Mouse (Mus musculus): Measurements from ENCODE around the gene Cnn2. TPM values are rescaled to one million over a fixed set of nuclear protein-coding genes. Genes with fewer than 3 reads are reported as not detected.

The Cnn2 gene
- polyA plus RNA-seq, 1 experiment from 2014 or later, result 40.0 TPM

DNA sequence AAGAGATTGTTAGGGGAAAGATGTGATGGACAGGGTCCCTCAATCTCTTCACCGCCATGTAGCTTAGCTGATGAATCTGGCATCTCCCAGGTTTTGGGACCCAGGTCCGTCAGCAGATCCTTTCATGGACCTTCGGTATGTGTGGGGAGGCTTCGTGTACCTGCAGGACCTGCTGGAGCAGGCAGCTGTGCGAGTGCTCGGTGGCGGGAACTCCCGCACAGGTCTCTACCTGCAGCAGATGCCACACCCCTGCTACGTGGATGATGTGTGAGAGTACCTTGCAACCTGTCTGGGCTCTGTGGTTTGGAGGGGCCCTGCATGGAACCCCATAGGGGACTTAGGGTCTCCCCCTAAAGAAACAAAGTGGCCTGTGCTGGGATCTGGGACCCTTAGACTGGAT lies 13.6 kb downstream of the Cnn2 start:
- DNase-seq (ENCODE audit: low spot score) (no peak), ATAC-seq (no peak)
- Histone ChIP-seq H3K4me3 (ENCODE audit: low read depth, low read length) (no peak overlapping the region), H3K27me3 (replicated peaks; ENCODE audit: control insufficient read depth, insufficient read depth, low read length) (peaks cover 20% of the 10 kb centered on the region), H3K9me3 (replicated peaks; ENCODE audit: control insufficient read depth, low read length) (no peaks in the 10 kb centered on the region), H3K27ac (ENCODE audit: low read depth, low read length) (no peak overlapping the region), H3K9ac (ENCODE audit: low read length) (no peak overlapping the region), H3K4me2 (ENCODE audit: low read length) (no peak overlapping the region), H3K4me1 (ENCODE audit: control insufficient read depth, insufficient read depth, low read length) (peaks cover 4% of the 10 kb centered on the region; the same call in 1 of the 2 replicates), H3K36me3 (ENCODE audit: control insufficient read depth, insufficient read depth, low read length) (no peaks in the 10 kb centered on the region)
- 77% methylated on average over 9 of the region's 9 CpGs for WGBS

DNA sequence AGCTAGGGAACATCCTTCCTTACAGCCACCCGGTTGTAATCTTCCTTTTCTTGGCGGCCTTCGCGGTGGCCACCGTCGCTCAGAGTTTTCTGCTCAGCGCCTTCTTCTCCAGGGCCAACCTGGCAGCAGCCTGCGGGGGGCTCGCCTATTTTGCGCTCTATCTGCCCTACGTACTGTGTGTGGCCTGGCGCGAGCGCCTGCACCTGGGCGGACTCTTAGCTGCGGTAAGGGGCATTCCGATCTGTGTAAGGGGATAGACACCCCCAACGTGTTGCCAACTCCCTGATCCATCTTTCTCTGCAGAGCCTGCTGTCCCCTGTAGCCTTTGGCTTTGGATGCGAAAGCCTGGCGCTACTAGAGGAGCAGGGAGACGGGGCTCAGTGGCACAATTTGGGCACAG lies 14.4 kb downstream of the Cnn2 start:
- Histone ChIP-seq H3K27me3 (replicated peaks; ENCODE audit: control insufficient read depth, insufficient read depth, low read length) (peaks cover 20% of the 10 kb centered on the region), H3K36me3 (ENCODE audit: control insufficient read depth, insufficient read depth, low read length) (no peaks in the 10 kb centered on the region), H3K4me3 (ENCODE audit: low read depth, low read length) (no peak overlapping the region), H3K4me2 (ENCODE audit: low read length) (no peak overlapping the region), H3K4me1 (ENCODE audit: control insufficient read depth, insufficient read depth, low read length) (peaks cover 1% of the 10 kb centered on the region; the same call in 1 of the 2 replicates), H3K9me3 (replicated peaks; ENCODE audit: control insufficient read depth, low read length) (no peaks in the 10 kb centered on the region), H3K9ac (ENCODE audit: low read length) (no peak overlapping the region), H3K27ac (ENCODE audit: low read depth, low read length) (no peak overlapping the region)
- WGBS, result 19% methylated on average over 21 of the region's 21 CpGs
- ATAC-seq, result no peak
- no peak for DNase-seq (ENCODE audit: low spot score)

DNA sequence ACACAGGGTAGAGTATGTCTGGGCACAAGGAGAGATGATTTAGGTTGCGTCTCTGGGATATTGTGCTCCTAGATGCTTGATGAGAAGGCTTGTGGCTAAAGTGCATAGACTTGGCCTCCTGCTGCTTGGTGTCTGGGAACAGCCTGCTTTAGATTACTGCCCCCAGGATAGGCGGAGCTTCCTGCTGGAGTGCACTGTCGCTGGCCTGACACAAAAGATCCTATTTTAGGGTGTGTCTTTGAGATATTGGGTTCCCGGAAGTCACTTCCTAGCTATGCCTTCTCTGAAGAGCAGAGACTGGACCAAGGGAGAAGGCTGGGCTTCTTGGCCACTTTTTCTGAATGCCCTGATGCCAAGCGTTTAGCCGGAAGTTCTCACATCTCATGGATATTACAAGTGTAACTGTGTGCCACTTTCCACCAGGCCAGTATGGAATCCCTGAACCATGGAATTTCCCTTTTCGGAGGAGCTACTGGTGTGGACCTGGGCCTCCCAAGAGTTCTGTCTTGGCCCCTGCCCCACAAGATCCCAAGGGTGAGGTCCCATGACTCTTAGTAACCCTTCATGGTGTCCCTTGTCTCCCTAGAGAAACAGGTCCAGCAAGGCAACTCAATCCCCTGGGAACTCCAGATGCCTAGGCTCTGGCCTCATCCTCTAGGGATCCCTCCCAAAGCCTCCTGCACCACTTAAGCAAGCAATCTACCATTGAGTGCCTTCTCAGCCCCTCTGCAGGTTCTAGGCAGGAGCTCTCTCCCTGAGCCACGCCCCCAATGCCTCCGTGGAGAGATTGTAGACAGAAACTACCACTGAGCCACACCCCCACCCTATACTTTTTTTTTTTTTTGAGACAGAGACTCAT lies 15.2 kb downstream of the Cnn2 start:
- Histone ChIP-seq H3K4me2 (ENCODE audit: low read length) (no peak overlapping the region), H3K4me1 (ENCODE audit: control insufficient read depth, insufficient read depth, low read length) (no peaks in the 10 kb centered on the region), H3K27me3 (replicated peaks; ENCODE audit: control insufficient read depth, insufficient read depth, low read length) (peaks cover 15% of the 10 kb centered on the region), H3K27ac (ENCODE audit: low read depth, low read length) (no peak overlapping the region), H3K9ac (ENCODE audit: low read length) (no peak overlapping the region), H3K4me3 (ENCODE audit: low read depth, low read length) (no peak overlapping the region), H3K9me3 (replicated peaks; ENCODE audit: control insufficient read depth, low read length) (no peaks in the 10 kb centered on the region), H3K36me3 (ENCODE audit: control insufficient read depth, insufficient read depth, low read length) (no peaks in the 10 kb centered on the region)
- DNase-seq (ENCODE audit: low spot score) (no peak), ATAC-seq (no peak)
- WGBS, result 63% methylated on average over 9 of the region's 9 CpGs

DNA sequence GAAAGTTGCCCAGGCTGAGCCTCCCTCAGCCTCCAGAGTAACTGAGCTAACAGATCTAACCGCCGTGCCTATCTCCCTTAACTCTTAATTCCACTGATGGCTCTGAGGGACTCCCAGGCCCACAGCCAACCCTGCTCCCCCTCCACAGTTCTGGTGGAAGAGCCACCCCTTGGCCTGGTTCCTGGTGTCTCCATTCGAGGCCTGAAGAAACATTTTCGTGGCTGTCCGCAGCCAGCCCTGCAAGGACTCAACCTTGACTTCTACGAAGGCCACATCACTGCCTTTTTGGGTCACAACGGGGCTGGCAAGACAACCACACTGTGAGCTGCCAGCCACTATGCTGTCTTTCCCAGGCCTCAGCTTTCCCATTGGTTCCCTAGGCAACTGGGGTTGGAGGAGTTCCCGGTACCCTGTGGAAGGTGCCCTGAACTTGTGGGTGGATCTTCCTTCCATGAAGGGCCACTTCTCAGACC lies 15.9 kb downstream of the Cnn2 start:
- Histone ChIP-seq H3K4me2 (ENCODE audit: low read length) (no peak overlapping the region), H3K4me3 (ENCODE audit: low read depth, low read length) (no peak overlapping the region), H3K9ac (ENCODE audit: low read length) (no peak overlapping the region), H3K27me3 (replicated peaks; ENCODE audit: control insufficient read depth, insufficient read depth, low read length) (peaks cover 13% of the 10 kb centered on the region), H3K4me1 (ENCODE audit: control insufficient read depth, insufficient read depth, low read length) (no peaks in the 10 kb centered on the region), H3K36me3 (ENCODE audit: control insufficient read depth, insufficient read depth, low read length) (no peaks in the 10 kb centered on the region), H3K9me3 (replicated peaks; ENCODE audit: control insufficient read depth, low read length) (no peaks in the 10 kb centered on the region), H3K27ac (ENCODE audit: low read depth, low read length) (no peak overlapping the region)
- no peak for ATAC-seq
- WGBS, result 88% methylated on average over 8 of the region's 8 CpGs
- no peak for DNase-seq (ENCODE audit: low spot score)

DNA sequence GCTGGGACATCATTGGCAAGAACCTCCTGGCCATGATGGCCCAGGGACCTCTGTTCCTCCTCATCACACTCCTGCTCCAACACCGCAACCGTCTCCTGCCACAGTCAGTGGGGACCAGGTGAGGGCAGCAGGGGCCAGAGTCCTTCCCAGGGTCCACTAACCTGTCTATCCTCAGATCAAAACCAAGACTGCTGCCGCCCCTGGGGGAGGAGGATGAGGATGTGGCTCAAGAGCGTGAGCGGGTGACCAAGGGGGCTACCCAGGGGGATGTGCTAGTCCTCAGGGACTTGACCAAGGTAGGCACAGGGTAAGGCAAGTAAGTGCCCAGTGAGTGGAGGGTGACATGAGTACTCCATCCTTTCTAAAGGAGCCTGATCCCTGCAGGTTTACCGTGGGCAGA lies 23.4 kb downstream of the Cnn2 start:
- H3K4me3 ChIP-seq (ENCODE audit: low read depth, low read length), result no peak overlapping the region
- no peak overlapping the region for H3K4me2 ChIP-seq (ENCODE audit: low read length)
- H3K9ac ChIP-seq (ENCODE audit: low read length), result no peak overlapping the region
- no peaks in the 10 kb centered on the region for H3K4me1 ChIP-seq (ENCODE audit: control insufficient read depth, insufficient read depth, low read length)
- WGBS, result 86% methylated on average over 6 of the region's 6 CpGs
- peaks cover 8% of the 10 kb centered on the region; the same call in 1 of the 2 replicates for H3K9me3 ChIP-seq (replicated peaks; ENCODE audit: control insufficient read depth, low read length)
- H3K36me3 ChIP-seq (ENCODE audit: control insufficient read depth, insufficient read depth, low read length), result peaks cover 3% of the 10 kb centered on the region; the same call in 1 of the 2 replicates
- H3K27ac ChIP-seq (ENCODE audit: low read depth, low read length), result no peak overlapping the region
- ATAC-seq (no peak), DNase-seq (ENCODE audit: low spot score) (no peak)
- peaks cover 28% of the 10 kb centered on the region for H3K27me3 ChIP-seq (replicated peaks; ENCODE audit: control insufficient read depth, insufficient read depth, low read length)

DNA sequence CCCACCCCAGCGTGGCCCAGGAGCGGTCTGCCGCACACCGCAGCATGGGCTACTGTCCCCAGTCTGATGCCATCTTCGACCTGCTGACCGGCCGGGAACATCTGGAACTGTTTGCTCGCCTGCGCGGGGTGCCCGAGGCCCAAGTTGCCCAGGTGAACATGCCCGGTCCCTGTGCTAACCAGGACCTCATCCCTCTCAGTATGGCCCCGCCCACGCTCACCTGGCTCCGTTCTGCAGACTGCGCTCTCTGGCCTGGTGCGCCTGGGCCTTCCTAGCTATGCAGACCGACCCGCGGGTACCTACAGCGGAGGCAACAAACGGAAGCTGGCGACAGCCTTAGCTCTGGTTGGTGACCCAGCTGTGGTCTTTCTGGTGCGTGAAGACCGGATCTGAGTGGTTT lies 25.2 kb downstream of the Cnn2 start:
- no peak overlapping the region for H3K27ac ChIP-seq (ENCODE audit: low read depth, low read length)
- no peak for ATAC-seq

DNA sequence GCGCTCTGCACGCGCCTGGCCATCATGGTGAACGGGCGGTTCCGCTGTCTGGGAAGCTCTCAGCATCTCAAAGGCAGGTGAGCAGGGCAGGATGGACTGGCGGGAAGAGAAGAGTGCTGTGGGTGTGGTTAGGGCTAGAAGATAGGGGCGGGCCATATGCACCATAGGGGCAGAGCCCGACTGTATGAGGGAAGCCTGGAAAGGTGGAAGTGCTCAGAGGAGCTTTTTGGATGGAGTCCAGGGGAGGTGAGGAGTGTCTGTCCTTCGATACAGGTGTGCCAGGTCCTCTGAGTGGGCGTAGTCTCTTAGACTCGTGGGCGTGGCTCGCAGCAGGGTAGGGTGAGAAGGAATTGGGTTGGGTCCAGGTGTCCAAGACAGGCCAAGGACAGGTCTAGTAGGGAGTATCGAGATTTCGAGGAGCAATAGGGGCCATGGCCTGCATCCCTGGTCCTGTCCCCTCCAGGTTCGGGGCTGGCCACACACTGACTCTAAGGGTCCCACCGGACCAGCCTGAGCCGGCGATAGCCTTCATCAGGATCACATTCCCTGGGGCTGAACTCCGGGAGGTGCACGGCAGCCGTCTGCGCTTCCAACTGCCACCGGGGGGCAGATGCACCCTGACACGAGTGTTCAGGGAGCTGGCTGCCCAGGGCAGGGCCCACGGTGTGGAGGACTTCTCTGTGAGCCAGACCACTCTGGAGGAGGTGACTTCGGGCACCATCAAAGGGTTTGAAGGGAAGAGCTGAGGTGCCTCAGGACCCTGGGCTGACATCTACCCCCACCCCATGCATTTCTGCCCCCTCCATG lies 26.3 kb downstream of the Cnn2 start:
- Histone ChIP-seq H3K27me3 (replicated peaks; ENCODE audit: control insufficient read depth, insufficient read depth, low read length) (peaks cover 36% of the 10 kb centered on the region), H3K4me2 (ENCODE audit: low read length) (no peak overlapping the region), H3K4me3 (ENCODE audit: low read depth, low read length) (no peak overlapping the region), H3K9me3 (replicated peaks; ENCODE audit: control insufficient read depth, low read length) (peaks cover 8% of the 10 kb centered on the region; the same call in 1 of the 2 replicates), H3K27ac (ENCODE audit: low read depth, low read length) (no peak overlapping the region), H3K4me1 (ENCODE audit: control insufficient read depth, insufficient read depth, low read length) (no peaks in the 10 kb centered on the region), H3K9ac (ENCODE audit: low read length) (no peak overlapping the region), H3K36me3 (ENCODE audit: control insufficient read depth, insufficient read depth, low read length) (peaks cover 3% of the 10 kb centered on the region; the same call in 1 of the 2 replicates)
- ATAC-seq (no peak), DNase-seq (ENCODE audit: low spot score) (no peak)
- 22% methylated on average over 28 of the region's 28 CpGs for WGBS

More for the DNA sequence above, 25.2 kb downstream of the Cnn2 start:
- peaks cover 28% of the 10 kb centered on the region for H3K27me3 ChIP-seq (replicated peaks; ENCODE audit: control insufficient read depth, insufficient read depth, low read length)
- H3K36me3 ChIP-seq (ENCODE audit: control insufficient read depth, insufficient read depth, low read length), result peaks cover 3% of the 10 kb centered on the region; the same call in 1 of the 2 replicates
- H3K4me3 ChIP-seq (ENCODE audit: low read depth, low read length), result no peak overlapping the region
- no peaks in the 10 kb centered on the region for H3K4me1 ChIP-seq (ENCODE audit: control insufficient read depth, insufficient read depth, low read length)
- WGBS, result 25% methylated on average over 25 of the region's 25 CpGs
- H3K9ac ChIP-seq (ENCODE audit: low read length), result no peak overlapping the region
- peaks cover 8% of the 10 kb centered on the region; the same call in 1 of the 2 replicates for H3K9me3 ChIP-seq (replicated peaks; ENCODE audit: control insufficient read depth, low read length)
- no peak for DNase-seq (ENCODE audit: low spot score)
- no peak overlapping the region for H3K4me2 ChIP-seq (ENCODE audit: low read length)

DNA sequence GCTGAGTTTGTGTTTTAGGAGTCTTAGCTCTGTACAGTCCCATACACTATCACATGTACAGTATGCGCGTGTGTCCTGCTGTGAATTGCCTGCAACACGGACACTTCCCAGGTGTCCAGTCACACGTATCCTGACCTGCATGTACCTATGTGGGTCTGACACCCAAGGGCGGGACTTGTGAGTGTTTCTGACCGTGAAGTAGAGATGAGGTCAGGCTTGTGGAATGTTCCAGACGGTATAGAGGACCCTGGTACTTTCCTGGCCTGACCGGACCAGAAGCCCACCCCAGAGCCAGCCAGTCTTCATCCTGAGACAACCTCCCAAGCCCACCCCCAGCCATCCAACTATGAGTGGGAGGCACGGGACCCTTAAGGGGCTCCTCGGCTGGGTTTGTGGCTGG lies 27.2 kb downstream of the Cnn2 start:
- DNase-seq (ENCODE audit: low spot score), result no peak
- WGBS, result 79% methylated on average over 10 of the region's 10 CpGs
- Histone ChIP-seq H3K9me3 (replicated peaks; ENCODE audit: control insufficient read depth, low read length) (peaks cover 6% of the 10 kb centered on the region; the same call in 1 of the 2 replicates), H3K36me3 (ENCODE audit: control insufficient read depth, insufficient read depth, low read length) (peaks cover 3% of the 10 kb centered on the region; the same call in 1 of the 2 replicates), H3K27me3 (replicated peaks; ENCODE audit: control insufficient read depth, insufficient read depth, low read length) (peaks cover 44% of the 10 kb centered on the region), H3K4me1 (ENCODE audit: control insufficient read depth, insufficient read depth, low read length) (no peaks in the 10 kb centered on the region), H3K9ac (ENCODE audit: low read length) (no peak overlapping the region), H3K4me3 (ENCODE audit: low read depth, low read length) (no peak overlapping the region), H3K4me2 (ENCODE audit: low read length) (no peak overlapping the region), H3K27ac (ENCODE audit: low read depth, low read length) (no peak overlapping the region)
- ATAC-seq, result no peak
